Mouse (Mus musculus) midbrain, embryonic 14.5 days (tissue): ENCODE measurements around the gene Il20ra. TPM values are rescaled to one million over a fixed set of nuclear protein-coding genes. Genes with fewer than 3 reads are reported as not detected.

Experiments
- ATAC-seq: fragments of 200-750 bp; cut with Nextera tagmentation; 2 replicates; pipeline ENCODE4 v1.8.0; 2017; ENCODE audit warnings: moderate number of reproducible peaks, moderate library complexity; ENCODE audit not compliant: low FRiP score, low TSS enrichment
- DNase-seq: peaks from one replicate; pipeline ENCODE4 v3.0.0-alpha.2; 2015
- H3K27ac ChIP-seq: fragments of 300-500 bp; sonication (generic); replicated peaks from 2 replicates; pipeline ENCODE4 v1.5.1; 2014; ENCODE audit warnings: mild to moderate bottlenecking, low read depth, low read length, moderate library complexity
- H3K27me3 ChIP-seq: fragments of 300-500 bp; sonication (generic); 2 replicates; pipeline ENCODE4 v1.6.1; 2014; ENCODE audit warnings: low read length, control low read depth, mixed read lengths; ENCODE audit not compliant: control insufficient read depth, insufficient read depth
- H3K36me3 ChIP-seq: fragments of 300-500 bp; sonication (generic); 2 replicates; pipeline ENCODE4 v1.6.1; 2014; ENCODE audit warnings: low read length, control low read depth; ENCODE audit not compliant: control insufficient read depth, insufficient read depth
- H3K4me1 ChIP-seq: fragments of 300-500 bp; sonication (generic); 2 replicates; pipeline ENCODE4 v1.6.1; 2014; ENCODE audit warnings: mild to moderate bottlenecking, antibody characterized with exemption, low read length, control low read depth; ENCODE audit not compliant: control insufficient read depth, insufficient read depth
- H3K4me2 ChIP-seq: fragments of 300-500 bp; sonication (generic); 2 replicates; pipeline ENCODE4 v1.6.1; 2014; ENCODE audit warnings: mild to moderate bottlenecking, low read length, moderate library complexity
- H3K4me3 ChIP-seq: fragments of 300-500 bp; sonication (generic); replicated peaks from 2 replicates; pipeline ENCODE4 v1.5.1; 2014; ENCODE audit warnings: low read depth, low read length
- H3K9ac ChIP-seq: fragments of 300-500 bp; sonication (generic); replicated peaks from 2 replicates; pipeline ENCODE4 v1.6.1; 2014; ENCODE audit warnings: mild to moderate bottlenecking, low read length, moderate library complexity
- H3K9me3 ChIP-seq: fragments of 300-500 bp; sonication (generic); 2 replicates; pipeline ENCODE4 v1.6.1; 2016; ENCODE audit warnings: low read length, control low read depth, mixed read lengths; ENCODE audit not compliant: control insufficient read depth
- WGBS: fragments of 180-500 bp; shearing (Covaris S2); extraction: QIAGEN DNeasy Blood & Tissue Kit; methylation state at CpG from one replicate; pipeline ENCODE4 v1.1.7; 2014; 5-methylcytosine and 5-hydroxymethylcytosine counted together
- polyA plus RNA-seq: library from polyadenylated mRNA; unstranded; fragments of >200 nt; fragmentation: Nextera tagmentation; extraction: Ambion mirVana; gene quantifications from 2 replicates; pipeline ENCODE4 v1.2.1, GENCODE M21; 2014

The Il20ra gene
- polyA plus RNA-seq, 1 experiment from 2014 or later: 0.26 TPM

DNA sequence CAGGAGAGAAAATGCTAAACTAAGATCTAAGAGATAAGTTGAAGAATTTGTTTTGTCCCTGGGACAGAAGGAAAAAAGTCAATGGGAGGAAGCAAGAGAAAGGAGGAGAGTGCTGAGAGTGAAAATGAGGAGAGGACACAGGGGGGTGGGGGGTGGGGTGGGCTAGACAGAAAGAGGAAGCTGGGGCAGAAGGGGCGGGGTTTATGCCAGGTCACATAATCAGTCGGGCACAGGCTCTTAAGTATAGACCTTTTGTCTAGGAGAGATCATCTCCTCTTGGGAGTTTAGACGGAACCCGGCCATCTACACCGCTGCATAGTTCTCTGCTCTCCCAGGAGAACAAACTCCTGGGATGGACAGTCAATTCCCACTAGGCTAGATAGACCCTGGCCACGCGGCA, 90.6 kb downstream of the Il20ra start:
- Histone ChIP-seq H3K27me3 (no peaks in the 10 kb centered on the region), H3K4me2 (no peak overlapping the region), H3K9me3 (no peaks in the 10 kb centered on the region), H3K27ac (no peak overlapping the region), H3K9ac (no peak overlapping the region), H3K4me3 (no peak overlapping the region), H3K4me1 (no peaks in the 10 kb centered on the region), H3K36me3 (no peaks in the 10 kb centered on the region)
- WGBS: 85% methylated on average over 7 of the region's 7 CpGs
- no peak for ATAC-seq
- DNase-seq: no peak

DNA sequence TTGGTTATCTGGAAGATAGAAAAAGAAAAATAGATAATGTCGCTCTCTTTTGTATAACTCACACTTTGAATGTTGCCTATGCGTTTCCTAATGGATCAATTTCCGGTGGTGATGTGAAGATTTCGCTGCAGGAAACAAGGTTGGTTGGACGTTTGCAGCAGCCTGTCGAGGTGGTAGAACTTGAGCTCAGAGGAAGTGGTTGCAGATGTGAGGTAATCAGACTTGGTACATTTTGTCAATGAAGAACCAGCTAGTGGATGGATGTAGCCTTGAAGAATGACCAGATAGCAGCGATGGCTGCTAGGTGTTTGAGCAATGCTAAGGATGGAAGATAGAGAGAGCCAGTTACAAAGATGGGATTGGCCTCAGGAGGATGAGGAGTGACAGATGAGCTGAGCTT, 92.4 kb downstream of the Il20ra start:
- ATAC-seq (no peak), DNase-seq (no peak)
- H3K4me3 ChIP-seq: no peak overlapping the region
- 90% methylated on average over 7 of the region's 7 CpGs for WGBS
- H3K4me1 ChIP-seq: no peaks in the 10 kb centered on the region
- H3K27me3 ChIP-seq: no peaks in the 10 kb centered on the region
- H3K9me3 ChIP-seq: no peaks in the 10 kb centered on the region
- no peak overlapping the region for H3K27ac ChIP-seq
- H3K4me2 ChIP-seq: no peak overlapping the region
- no peak overlapping the region for H3K9ac ChIP-seq
- no peaks in the 10 kb centered on the region for H3K36me3 ChIP-seq

Other genes with a start within 250 kb of the Il20ra start
- 16.6 and 23.9 TPM in 2 replicates for gene Ifngr1, start 120.6 kb upstream of the Il20ra start, polyA plus RNA-seq
- not detected in 2 replicates for gene Il22ra2, start 90.6 kb upstream of the Il20ra start, polyA plus RNA-seq
- 2.3 and 2.4 TPM in 2 replicates for gene Slc35d3, start 138.9 kb downstream of the Il20ra start, polyA plus RNA-seq
- 30.1 and 30.7 TPM in 2 replicates for gene Pex7, start 195.1 kb downstream of the Il20ra start, polyA plus RNA-seq
- gene Map3k5, start 221.9 kb downstream of the Il20ra start, polyA plus RNA-seq: 0.72 and 1.3 TPM in 2 replicates